Mouse (Mus musculus) neural tube, embryonic 11.5 days (tissue): Measurements from ENCODE around the gene Cfap206. TPM values are rescaled to one million over a fixed set of nuclear protein-coding genes. Genes with fewer than 3 reads are reported as not detected.
A peak's percentile ranks its signal among the peaks of the same experiment; 100 is the strongest.
"Not testable (repeated sequence)": the region's sequence is repeated elsewhere in the genome, so short reads cannot be mapped to it uniquely, and the experiment has no call there.

Experiments used
- ATAC-seq: fragments of 200-750 bp; cut with Nextera tagmentation; 2 replicates; pipeline ENCODE4 v1.8.0; 2017; ENCODE audit warnings: moderate number of reproducible peaks, mild to moderate bottlenecking, moderate TSS enrichment, moderate library complexity; ENCODE audit not compliant: insufficient read depth, low FRiP score, low TSS enrichment
- DNase-seq: peaks from one replicate; pipeline ENCODE4 v3.0.0-alpha.2; 2015; ENCODE audit warnings: low spot score
- H3K27ac ChIP-seq: fragments of 300-500 bp; sonication (generic); 2 replicates; pipeline ENCODE4 v1.5.1; 2014; ENCODE audit warnings: low read depth, mild to moderate bottlenecking, low read length
- H3K27me3 ChIP-seq: fragments of 300-500 bp; sonication (generic); 2 replicates; pipeline ENCODE4 v1.6.1; 2014; ENCODE audit warnings: mild to moderate bottlenecking, low read length, mixed read lengths; ENCODE audit not compliant: control insufficient read depth, insufficient read depth
- H3K36me3 ChIP-seq: fragments of 300-500 bp; sonication (generic); 2 replicates; pipeline ENCODE4 v1.6.1; 2014; ENCODE audit warnings: mild to moderate bottlenecking, low read length, moderate library complexity, mixed read lengths; ENCODE audit not compliant: control insufficient read depth, insufficient read depth
- H3K4me1 ChIP-seq: fragments of 300-500 bp; sonication (generic); 2 replicates; pipeline ENCODE4 v1.6.1; 2014; ENCODE audit warnings: low read length, mixed read lengths; ENCODE audit not compliant: control insufficient read depth, insufficient read depth
- H3K4me2 ChIP-seq: fragments of 300-500 bp; sonication (generic); 2 replicates; pipeline ENCODE4 v1.6.1; 2014; ENCODE audit warnings: low read depth, mild to moderate bottlenecking, moderate library complexity
- H3K4me3 ChIP-seq: fragments of 300-500 bp; sonication (generic); 2 replicates; pipeline ENCODE4 v1.5.1; 2014; ENCODE audit warnings: low read depth, low read length
- H3K9ac ChIP-seq: fragments of 300-500 bp; sonication (generic); 2 replicates; pipeline ENCODE4 v1.6.1; 2014; ENCODE audit warnings: mild to moderate bottlenecking, low read length
- H3K9me3 ChIP-seq: fragments of 300-500 bp; sonication (generic); 2 replicates; pipeline ENCODE4 v1.6.1; 2016; ENCODE audit warnings: low read length; ENCODE audit not compliant: control insufficient read depth
- WGBS: fragments of 180-500 bp; shearing (Covaris S2); extraction: QIAGEN DNeasy Blood & Tissue Kit; methylation state at CpG from one replicate; pipeline ENCODE4 v1.1.7; 2014; 5-methylcytosine and 5-hydroxymethylcytosine counted together
- polyA plus RNA-seq: library from polyadenylated mRNA; unstranded; fragments of >200 nt; fragmentation: Nextera tagmentation; extraction: Ambion mirVana; gene quantifications from 2 replicates; pipeline ENCODE4 v1.2.1, GENCODE M21; 2014

The Cfap206 gene
- 0.60 and 1.9 TPM in 2 replicates for polyA plus RNA-seq

DNA sequence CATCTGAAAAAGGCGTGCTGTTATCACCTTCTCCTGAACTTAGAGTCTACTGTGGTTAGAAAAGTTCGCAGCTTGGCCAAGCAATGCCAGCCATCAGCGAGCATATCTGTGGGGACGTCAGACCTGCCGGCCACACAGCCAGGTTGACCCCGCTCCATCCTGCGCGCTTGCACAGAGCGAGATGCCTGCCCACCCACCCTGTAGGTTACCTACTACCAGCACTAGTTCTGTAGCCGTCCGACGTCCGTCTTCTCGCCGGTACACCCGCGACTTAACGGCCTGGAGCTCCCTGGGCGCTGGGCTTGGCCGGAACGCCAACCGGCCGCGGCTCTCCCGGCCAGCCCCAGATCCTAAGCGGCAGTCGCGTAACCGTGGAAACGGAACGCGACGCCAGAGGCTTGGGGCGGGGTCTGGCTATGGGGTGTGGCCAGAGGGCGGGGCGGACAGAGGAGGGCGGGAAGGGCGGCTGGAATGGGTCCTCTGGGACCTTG, at the start of gene Cfap206:
TSS of gene Cfap206 (minus strand) at position 356 of the 491 bp plus-strand sequence.
- DNase-seq, result peak; percentile 88
- under 1% methylated on average over 38 of the region's 38 CpGs for WGBS

DNA sequence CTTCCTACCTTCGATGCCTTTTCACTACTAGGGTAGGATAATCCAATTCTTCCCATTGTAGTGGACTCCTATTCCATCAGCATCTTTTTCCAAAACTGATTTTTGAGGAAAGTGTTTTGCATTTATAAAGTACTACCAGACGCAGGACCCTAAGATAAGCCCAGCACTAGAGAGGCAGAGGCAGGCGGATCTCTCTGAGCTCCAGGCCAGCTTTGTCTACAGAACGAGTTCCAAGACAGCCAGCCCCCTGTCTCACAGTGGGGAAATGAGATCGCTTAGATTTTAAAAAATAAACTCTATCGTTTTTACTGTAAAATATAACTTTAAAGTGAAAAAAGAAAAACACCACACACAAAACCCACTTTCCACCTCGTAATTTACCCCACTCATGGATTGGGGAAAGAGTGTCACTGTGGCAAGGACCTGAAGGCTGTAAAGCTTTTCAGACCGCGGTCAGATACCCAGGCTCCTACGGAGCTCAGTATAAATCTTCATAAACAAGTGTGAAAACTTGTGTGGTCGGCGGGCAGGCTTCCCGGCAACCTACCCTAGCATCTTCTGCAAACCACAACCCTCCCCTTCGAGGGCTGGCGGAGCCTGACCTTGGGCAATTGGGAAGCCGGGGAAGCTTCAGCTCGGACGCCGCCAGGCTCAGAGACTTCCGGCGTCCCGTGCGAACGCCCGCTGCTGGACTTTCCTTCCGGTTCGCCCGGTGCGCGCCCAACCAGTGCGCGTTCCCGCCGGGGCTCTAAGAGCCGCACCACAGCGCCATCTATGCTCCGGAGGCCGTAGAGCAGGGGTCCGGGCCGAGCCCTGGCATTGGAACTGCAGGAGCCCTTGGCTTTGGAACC, 47.9 kb upstream of the Cfap206 start, which contains the start of gene Smim8:
TSS of gene Smim8 (minus strand) at position 747 of the 851 bp plus-strand sequence.
- ATAC-seq (peak; percentile 92), DNase-seq (peak; percentile 97)
- H3K4me1 ChIP-seq, result no peaks in the 10 kb centered on the region
- H3K9me3 ChIP-seq, result no peaks in the 10 kb centered on the region
- no peaks in the 10 kb centered on the region for H3K27me3 ChIP-seq
- no peaks in the 10 kb centered on the region for H3K36me3 ChIP-seq
- H3K4me3 ChIP-seq, result peak within 1 kb of the TSS; percentile 59
- WGBS, result 5% methylated on average over 40 of the region's 40 CpGs
- H3K27ac ChIP-seq, result peak within 1 kb of the TSS; percentile 81
- peak within 1 kb of the TSS; percentile 73 for H3K9ac ChIP-seq
- peak within 1 kb of the TSS; percentile 59 for H3K4me2 ChIP-seq

More for the DNA sequence above, at the start of gene Cfap206:
- ATAC-seq, result peak; percentile 98
- no peaks in the 10 kb centered on the region for H3K4me1 ChIP-seq
- peak within 1 kb of the TSS; percentile 54 for H3K9ac ChIP-seq
- H3K9me3 ChIP-seq, result no peaks in the 10 kb centered on the region
- H3K4me3 ChIP-seq, result peak within 1 kb of the TSS; percentile 45
- no peaks in the 10 kb centered on the region for H3K36me3 ChIP-seq
- H3K27ac ChIP-seq, result no peak within 1 kb of the TSS
- H3K4me2 ChIP-seq, result peak within 1 kb of the TSS; percentile 91
- H3K27me3 ChIP-seq, result no peaks in the 10 kb centered on the region

DNA sequence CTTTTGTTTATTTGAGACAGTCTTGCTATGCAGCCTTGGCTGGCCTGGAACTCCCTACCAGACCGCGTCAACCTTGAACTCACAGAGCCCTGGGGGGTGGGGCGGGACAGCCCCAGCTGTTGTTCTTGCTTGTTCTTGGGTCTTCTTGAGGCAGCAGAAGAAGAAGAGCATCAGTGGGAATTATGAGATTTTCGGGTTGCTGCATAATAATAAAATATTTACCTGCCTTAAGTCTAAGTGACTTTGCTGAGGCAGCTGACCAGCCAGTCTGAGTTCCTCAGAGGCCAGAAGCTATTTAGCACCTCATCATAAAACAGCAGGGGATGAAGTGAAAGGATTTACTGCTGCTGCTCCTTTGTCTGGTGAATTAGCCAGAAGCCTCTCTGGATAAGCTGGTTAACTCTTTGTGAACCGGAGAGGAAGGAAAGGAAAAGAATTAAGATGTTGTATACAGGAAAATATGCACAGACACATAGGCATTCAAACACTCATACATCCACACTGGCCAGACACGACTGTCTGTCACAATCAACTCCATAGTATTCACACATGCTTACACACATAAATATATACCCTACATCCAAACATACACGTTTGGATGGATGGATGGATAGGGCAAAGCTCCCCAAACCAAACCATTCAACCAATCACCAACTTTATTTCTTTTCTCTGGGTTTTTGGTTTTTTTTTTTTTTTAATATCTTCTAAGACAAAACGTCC, 41.8 kb upstream of the Cfap206 start:
- Histone ChIP-seq H3K4me2 (no peak overlapping the region), H3K9ac (no peak overlapping the region), H3K9me3 (no peaks in the 10 kb centered on the region), H3K4me3 (no peak overlapping the region), H3K4me1 (no peaks in the 10 kb centered on the region), H3K36me3 (no peaks in the 10 kb centered on the region), H3K27me3 (no peaks in the 10 kb centered on the region), H3K27ac (no peak overlapping the region)
- ATAC-seq, result peak; percentile 81
- DNase-seq, result peak; percentile 35
- 3% methylated on average over 8 of the region's 8 CpGs for WGBS

DNA sequence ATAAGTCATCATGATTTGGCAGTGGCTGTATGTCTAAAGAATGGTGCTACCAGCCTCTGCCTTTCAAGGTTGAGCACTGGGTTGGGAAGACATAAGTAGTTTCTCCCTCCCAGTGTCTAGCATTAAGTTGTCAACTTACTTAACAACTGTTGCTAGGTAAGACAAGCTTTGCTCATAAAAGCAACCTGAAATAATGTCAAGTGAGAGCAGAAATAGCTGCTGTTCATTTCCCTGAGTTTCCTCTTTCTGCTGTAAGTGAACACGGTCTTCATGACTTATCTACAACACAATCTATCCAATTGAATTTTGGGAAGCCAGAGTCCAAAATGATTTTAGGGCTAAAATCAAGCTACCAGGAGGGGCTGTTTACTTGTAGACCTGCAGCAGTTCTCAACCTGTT, 26.2 kb upstream of the Cfap206 start, which contains the start of gene Gm136:
TSS of gene Gm136 (minus strand) at position 101 of the 400 bp plus-strand sequence.
- Histone ChIP-seq H3K9me3 (no peaks in the 10 kb centered on the region), H3K4me3 (no peak within 1 kb of the TSS), H3K36me3 (no peaks in the 10 kb centered on the region), H3K9ac (no peak within 1 kb of the TSS), H3K4me1 (no peaks in the 10 kb centered on the region), H3K4me2 (no peak within 1 kb of the TSS), H3K27ac (no peak within 1 kb of the TSS), H3K27me3 (no peaks in the 10 kb centered on the region)
- WGBS, result 89% methylated on average over 1 of the region's 1 CpGs
- no peak for ATAC-seq
- no peak for DNase-seq

DNA sequence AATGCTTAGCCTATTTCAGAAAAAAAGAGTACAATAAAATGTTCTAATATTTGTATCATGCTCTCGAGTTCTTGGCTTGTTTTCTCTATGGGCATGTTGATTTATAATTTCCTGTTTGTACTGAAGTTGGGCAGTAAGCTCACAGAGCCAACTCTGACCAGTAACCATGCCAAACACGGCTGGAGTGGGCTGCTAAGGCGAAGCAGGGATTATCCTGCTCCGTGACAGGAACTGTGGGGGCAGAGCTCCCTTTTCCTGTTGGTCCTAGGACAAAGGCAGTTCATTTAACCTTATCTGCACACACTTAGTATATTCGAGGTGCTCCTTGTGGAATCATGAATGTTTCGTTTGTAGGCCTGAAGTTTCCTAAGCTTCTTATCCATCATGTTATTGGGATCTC, 19.2 kb upstream of the Cfap206 start:
- no peaks in the 10 kb centered on the region for H3K9me3 ChIP-seq
- no peak overlapping the region for H3K4me2 ChIP-seq
- no peak overlapping the region for H3K9ac ChIP-seq
- no peaks in the 10 kb centered on the region for H3K36me3 ChIP-seq
- no peaks in the 10 kb centered on the region for H3K4me1 ChIP-seq
- no peaks in the 10 kb centered on the region for H3K27me3 ChIP-seq
- DNase-seq (no peak), ATAC-seq (no peak)
- 76% methylated on average over 6 of the region's 6 CpGs for WGBS
- no peak overlapping the region for H3K4me3 ChIP-seq
- H3K27ac ChIP-seq, result no peak overlapping the region

DNA sequence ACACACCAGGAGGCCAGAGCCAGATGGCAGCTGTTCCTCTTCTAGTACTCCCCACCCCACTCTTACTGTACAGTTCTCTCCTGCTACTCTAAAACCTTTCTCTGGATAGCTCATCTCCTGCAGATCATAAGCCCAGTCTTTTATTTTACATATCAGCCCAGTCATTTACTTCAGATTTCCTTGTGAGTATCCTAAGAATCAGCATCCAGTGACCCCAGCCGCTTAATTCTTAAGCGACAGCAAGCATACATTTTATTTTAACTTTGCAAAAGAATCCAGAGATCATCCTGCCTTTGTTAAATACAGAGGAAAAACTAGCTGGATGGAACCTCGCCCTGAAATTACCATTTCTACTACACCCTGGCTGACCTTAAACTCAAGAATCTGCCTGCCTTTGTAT, 4.5 kb upstream of the Cfap206 start:
- Histone ChIP-seq H3K4me1 (no peaks in the 10 kb centered on the region), H3K36me3 (no peaks in the 10 kb centered on the region), H3K9me3 (no peaks in the 10 kb centered on the region), H3K4me2 (no peak overlapping the region), H3K27ac (no peak overlapping the region), H3K27me3 (no peaks in the 10 kb centered on the region), H3K4me3 (no peak overlapping the region), H3K9ac (no peak overlapping the region)
- DNase-seq (no peak), ATAC-seq (no peak)
- 81% methylated on average over 3 of the region's 3 CpGs for WGBS

DNA sequence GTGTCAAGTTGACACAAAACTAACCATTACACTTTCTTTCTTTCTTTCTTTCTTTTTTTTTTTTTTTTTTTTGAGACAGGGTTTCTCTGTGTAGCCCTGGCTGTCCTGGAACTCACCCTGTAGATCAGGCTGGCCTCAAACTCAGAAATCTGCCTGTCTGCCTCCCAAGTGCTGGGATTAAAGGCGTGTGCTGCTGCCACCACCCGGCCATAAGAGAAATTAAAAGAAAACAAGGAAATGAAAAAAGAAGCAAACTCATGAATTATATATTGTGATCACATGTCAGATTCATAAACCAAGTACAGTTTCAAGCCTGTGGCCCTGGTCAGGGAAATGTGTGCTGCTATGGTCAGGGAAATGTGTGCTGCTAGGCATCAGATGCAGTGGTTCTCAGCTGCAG, 3.4 kb upstream of the Cfap206 start:
- not testable (repeated sequence) for H3K4me3 ChIP-seq, H3K4me2 ChIP-seq, H3K4me1 ChIP-seq, H3K9ac ChIP-seq, H3K36me3 ChIP-seq, H3K9me3 ChIP-seq, H3K27me3 ChIP-seq, ATAC-seq, DNase-seq, H3K27ac ChIP-seq
- WGBS, result 36% methylated on average over 2 of the region's 2 CpGs

DNA sequence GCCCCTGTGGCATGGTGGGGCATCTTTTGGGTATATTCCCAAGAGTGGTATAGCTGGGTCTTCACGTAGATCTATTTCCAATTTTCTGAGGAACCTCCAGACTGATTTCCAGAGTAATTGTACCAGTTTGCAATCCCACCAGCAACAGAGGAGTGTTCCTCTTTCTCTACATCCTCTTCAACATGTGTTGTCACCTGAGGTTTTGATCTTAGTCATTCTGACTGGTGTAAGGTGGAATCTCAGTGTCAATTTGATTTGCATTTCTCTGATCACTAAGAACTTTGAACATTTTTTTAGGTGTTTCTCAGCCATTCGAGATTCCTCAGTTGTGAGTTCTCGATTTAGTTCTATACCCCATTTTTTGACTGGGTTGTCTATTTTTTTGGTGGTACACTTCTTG, 4.3 kb downstream of the Cfap206 start:
- H3K4me1 ChIP-seq, H3K27ac ChIP-seq, H3K27me3 ChIP-seq, H3K4me2 ChIP-seq, DNase-seq, ATAC-seq, H3K4me3 ChIP-seq, H3K9me3 ChIP-seq, H3K9ac ChIP-seq, H3K36me3 ChIP-seq: not testable (repeated sequence)
- 93% methylated on average over 3 of the region's 3 CpGs for WGBS
